Mouse (Mus musculus) adrenal gland, adult 8-10 months (tissue): ENCODE results near the gene Srebf2. TPM values are rescaled to one million over a fixed set of nuclear protein-coding genes. Genes with fewer than 3 reads are reported as not detected.
"Not testable (repeated sequence)": the region's sequence is repeated elsewhere in the genome, so short reads cannot be mapped to it uniquely, and the experiment has no call there.

Experiments
- DNase-seq: peaks from one replicate; pipeline ENCODE4 v3.0.0; 2022
- microRNA-seq, 2 experiments: library from miRNA; unstranded; fragments of <30 nt; microRNA quantifications; one replicate each; pipeline ENCODE4 v1.2.0; 2022
- total RNA-seq, 4 experiments: library from RNA; stranded (reverse); gene quantifications; 2 replicates each; pipeline ENCODE4 v1.2.4; 2022

Gene Srebf2
- total RNA-seq, 4 experiments from 2014 or later: 83.2 to 144 (median 107) TPM

DNA sequence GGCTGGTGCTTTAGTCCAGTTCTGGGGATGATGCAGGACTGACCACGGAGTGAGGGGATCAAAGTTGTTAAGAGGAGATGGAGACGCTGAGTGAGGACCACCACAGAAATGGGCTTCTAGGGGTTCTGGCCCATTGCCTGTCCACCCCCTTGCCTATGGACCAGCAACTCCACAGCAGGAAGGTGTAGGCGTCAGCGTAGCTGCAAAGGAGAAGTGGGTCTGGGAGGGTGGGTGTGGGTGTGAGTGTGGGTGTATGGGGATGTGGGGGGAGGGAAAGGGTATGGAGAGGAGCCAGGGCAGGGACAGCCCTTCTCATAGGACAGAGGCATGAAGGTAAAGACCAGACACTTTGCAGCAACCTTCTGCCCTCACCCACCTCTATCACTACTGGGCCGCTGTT, 78.8 kb downstream of the Srebf2 start:
- DNase-seq: no peak

DNA sequence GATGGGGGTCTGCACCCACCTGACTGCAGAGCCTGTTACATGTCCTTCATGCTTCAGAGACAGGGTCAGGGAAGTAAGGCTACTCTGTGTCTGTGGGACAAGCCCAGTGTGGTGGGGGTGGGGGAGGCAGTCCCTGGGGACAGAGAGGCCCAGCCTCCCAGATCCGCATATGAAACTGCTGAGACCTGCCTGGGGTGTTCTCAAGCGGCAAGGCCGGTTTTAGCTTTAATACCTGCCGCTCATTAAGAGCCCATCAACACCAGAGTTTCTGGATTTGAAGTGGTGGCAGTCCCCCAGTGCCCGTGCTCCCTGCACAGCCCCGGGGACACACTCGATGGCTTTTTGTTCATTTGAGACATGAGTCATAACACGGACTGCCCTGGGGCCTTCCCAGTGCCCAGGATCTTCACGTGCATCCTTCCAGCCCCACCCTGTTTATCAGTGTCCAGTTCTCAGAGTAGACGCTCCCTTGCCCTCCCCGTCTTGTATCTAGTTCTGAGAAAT, 82.6 kb downstream of the Srebf2 start:
- no peak for DNase-seq

DNA sequence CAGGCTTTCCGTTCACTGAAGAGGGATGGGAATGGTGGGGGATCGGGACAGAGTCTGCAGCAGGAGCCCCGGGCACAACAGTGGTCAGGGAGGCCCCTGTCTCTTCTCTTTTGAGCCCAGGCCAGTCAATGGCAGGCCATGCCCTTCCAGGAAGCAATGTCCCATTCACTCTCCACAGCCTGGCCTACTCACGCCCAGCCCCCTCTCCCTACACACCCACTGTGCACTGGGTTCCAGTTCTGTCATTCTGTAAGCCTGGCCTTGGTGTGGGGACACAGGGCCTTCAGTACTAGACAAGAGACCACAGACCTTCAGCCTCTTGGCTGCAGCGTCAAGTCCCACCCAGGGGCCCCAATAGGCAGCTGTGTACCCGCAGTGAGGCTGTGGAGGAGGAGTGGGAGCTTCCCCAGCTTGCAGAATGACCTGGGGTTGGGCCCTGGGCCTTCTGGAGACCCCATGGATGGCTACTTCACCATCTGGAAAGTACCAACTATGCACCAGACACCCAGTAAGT, 83.2 kb downstream of the Srebf2 start:
- no peak for DNase-seq

DNA sequence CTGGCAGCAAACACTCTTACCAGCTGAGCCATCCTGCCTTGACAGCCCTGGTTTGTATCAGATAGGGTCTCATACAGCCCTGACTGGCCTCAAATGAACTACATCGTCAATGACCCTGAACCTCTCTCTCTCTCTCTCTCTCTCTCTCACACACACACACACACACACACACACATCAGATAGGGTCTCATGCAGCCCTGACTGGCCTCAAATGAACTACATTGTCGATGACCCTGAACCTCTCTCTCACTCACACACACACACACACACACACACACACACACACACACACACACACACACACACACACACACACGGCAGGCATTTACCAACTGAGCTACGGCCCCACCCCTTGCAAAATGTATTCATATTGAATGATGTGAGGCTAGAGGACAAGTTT, 84.1 kb downstream of the Srebf2 start:
- DNase-seq: no peak

DNA sequence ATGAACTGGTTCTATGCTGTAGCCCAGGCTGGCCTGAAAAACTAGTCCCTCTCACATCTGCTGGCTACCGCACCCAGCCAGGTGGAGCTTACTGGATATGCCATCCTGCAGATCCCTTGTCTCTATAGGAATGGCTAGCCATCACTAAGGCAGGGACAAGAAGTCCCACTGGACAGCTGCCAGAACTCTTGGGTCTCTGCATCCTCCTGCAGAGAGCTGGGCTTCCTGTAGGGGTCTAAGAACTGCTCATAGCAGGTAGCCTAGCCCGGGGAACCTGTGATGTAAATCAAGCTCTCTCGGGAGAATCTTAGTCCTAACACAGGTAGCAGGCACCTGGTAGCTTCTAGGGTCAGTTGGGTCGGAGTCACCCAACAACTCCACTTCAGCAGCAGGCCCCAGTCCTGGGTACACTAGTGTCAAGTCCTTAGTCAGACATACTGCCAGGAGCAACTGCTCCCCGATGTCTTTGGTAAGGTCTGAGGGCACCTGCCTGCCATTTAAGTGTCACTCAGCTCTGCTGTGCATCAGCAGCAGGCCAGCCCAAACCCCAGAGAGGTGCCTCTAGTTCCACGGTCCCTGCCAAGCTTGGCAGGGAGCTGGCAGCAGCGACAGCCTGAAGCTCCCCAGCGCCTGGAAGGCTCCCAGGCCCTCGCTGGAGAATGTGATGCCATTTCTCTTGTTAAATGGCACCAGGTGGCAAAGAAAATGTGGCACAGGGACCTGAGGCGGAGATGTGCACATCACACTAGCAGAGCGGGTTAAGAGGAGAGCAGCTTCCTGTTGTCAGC, 84.8 kb downstream of the Srebf2 start:
- no peak for DNase-seq

DNA sequence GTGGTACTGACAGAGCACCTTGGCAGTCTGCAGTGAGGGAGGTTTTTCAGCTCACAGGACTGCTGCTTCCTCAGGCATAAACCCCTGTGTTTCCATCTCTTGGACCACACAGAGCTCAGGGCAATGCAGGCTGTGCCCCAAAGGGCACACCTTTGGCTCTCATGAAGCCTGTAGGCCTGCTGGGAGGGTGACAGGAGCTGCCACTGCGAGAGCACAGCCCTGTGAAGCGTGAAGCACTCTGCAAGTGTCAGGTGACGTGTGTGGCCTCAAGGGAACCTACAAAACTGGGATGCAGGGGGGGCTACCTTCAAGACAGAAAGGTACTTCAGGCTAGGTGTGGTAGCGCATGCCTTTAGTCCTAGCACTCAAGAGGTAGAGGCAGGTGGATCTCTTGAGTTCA, 85.7 kb downstream of the Srebf2 start:
- DNase-seq: no peak

DNA sequence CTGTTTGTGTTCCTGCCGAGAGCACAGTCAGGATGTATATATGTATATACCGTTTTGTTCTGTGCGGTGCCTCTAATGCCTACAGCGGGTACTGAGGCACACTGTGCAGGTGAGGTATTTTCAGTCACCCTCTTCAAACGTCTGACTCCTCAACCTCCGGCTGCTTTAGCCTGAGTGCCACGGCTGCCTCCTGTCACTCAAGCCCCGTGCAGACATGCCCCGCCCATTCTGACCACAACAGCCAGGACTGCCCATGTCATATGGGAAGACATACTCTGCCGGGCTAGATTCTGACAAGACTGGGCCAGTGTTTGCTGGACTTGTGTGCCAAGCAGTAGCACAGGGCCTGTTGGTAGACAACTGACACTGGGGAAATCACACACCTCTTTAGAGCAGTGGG, 88.7 kb downstream of the Srebf2 start:
- DNase-seq: no peak

DNA sequence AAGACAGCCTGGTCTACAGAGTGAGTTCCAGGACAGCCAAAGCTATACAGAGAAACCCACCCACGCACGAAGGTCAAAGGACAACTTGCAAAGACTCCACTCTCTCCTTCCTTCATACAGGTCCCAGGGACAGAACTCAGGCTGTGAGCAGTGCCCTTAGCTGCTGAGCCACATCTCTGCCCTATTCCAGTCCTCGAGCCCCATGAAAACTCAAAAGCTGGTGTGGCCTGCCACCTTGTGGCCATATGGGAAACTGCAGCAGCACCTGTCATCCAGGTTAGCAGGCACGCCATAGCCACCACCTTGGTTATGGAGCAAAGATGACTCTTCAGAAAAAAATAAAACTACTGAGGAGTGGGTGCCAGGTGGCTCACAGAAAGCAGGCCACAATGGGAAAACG, 89.6 kb downstream of the Srebf2 start:
- peak; percentile 66 for DNase-seq

DNA sequence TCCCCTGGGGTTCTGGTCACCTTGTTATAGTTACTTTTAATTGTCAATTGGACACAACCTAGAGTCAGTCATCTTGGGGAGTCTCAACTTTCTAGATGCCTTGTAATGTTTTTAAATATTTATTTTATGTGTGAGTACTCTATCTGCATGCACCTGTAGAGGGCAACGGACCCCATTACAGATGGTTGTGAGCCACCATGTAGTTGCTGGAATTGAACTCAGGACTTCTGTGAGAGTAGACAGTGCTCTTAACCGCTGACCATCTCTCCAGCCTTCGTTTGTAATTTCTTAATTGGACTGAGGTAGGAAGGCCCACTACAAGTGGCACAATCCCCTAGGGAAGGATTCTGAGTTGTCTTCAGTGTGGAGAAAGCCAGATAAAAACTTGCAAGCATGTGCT, 96.3 kb downstream of the Srebf2 start:
- no peak for DNase-seq

DNA sequence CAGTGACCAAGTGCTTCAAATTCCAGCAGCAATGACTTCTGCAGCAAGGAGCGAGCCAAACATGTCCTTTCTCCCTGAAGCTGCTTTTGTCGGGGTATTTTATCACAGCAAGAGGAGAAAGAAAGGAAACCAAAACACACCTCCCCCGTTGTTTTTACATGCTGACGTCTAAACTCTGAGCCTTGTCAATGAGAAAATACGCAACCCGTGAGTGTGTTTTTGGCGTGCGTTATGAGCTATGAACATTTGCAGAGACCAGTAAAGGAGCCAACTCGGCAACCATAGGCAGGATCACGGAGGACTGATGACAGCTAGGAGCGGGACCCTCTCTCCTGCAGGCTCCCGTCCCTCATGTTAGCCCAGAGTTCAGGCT, 96.7 kb downstream of the Srebf2 start:
- DNase-seq: no peak

DNA sequence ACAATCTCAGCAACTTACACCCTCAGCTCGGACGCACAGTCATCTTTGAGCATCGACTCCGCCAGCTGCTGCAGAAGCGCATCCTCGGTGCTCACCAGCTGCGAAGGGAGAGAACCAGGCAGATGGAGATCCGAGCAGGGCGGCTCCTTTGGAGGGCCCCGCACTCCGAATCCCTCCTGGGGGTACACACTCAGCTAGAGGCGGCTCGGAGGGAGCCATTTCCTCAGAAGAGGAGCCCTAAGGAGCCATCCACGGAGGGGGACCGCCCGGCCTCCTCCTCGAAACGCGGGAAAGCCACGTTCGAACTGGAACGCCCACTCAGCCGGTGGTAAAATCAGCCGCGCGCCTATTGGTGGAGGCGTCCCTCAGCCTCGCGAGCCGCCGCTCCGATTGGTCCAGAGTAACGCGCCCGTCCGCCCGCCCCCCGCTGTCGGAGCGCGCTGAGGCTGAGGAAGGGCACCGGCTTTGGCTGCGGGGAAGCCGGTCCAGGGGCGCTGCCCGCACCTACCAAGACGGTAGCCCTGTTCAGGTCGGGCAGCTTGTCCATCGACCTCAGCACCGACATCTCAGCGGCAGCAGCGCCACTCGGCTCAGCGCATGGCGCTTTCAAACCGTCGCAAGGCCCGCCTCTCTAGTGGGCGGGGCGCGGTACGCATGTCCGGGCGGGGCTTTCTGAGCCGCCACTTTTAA, 97.3 kb downstream of the Srebf2 start, which contains the start of gene Cenpm:
TSS of gene Cenpm (minus strand) at position 634 of the 690 bp plus-strand sequence.
- peak; percentile 82 for DNase-seq

DNA sequence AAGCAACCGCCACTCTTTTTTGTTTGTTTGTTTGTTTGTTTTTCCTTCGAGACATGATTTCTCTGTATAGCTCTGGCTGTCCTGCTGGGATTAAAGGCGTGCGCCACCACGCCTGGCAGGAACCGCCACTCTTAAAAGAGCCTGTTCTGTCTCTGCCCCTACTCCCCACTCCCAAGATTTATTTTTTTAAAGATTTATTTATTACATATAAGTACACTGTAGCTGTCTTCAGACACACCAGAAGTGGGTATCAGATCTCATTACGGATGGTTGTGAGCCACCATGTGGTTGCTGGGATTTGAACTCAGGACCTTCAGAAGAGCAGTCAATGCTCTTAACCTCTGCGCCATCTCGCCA, 97.8 kb downstream of the Srebf2 start:
- not testable (repeated sequence) for DNase-seq

DNA sequence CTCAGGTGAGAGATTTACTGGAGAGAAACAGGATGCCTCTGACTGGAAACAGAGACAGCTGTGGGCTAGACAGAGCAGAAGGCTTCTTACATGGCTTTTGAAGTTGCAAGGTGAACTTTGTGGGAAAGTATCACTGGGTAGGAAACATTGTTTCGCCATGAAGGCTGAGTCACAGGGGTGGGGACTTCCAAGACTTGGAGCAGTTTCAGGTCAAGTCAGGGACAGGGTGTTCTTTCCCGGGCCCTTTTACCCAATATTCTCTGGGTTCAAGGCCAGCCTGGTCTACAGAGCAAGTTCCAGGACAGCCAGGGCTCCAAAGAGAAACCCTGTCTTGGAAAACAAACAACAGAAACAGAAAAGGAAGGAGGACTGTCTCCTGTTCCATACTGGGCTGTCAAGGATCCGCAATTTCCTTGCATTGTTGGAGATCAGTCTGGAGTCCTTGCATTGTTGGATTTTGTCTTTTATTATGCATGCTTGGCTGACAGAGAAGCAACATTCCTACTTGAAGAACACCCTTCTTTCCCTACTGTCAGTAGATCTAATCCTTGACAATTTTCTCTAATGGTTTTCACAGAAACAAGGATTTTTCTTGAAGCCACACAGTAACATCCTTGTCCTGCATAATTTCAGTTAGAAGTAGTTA, 100.3 kb downstream of the Srebf2 start:
- peak; percentile 81 for DNase-seq

DNA sequence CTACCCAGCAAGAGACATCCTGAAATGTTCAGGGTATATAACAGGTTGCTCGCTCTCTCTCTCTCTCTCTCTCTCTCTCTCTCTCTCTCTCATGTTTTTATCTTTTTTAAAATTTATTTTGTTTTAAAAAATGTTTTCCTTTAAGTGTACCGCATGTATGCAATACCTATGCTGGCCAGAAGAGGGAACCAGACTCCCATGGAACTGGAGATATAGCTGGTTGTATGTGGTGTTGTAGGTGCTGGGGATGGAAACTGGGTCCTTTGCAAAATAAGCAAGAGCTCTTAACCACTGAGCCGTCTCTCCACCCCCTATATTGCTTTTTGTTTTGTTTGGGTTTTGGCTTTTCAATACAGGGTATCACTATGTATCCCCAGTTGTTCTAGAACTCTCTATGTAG, 104.6 kb downstream of the Srebf2 start:
- DNase-seq: no peak

DNA sequence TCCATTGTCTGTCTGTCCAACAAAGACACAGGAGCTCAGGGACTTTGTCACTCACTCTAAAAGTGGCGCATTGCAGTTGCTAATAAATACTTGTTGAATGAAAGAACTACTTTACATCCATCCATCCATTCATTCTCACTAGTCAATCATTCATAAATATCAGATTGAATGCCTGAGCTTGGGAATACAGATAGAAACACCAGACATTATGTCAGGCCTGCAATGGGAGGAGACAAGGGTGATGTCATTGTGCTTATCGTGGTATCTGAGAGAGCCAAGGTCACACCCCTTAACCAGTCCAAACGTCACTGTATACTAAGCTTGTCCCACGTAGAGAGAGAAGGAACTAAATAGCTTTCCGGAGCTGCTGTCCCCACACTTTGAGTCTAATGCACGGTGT, 105.1 kb downstream of the Srebf2 start, which contains the start of gene 1500009C09Rik:
TSS of gene 1500009C09Rik (plus strand) at position 301 of the 400 bp plus-strand sequence.
- DNase-seq: no peak

Small RNAs within 50 kb of the gene (microRNA-seq; reads per million reads assigned to microRNA genes)
- 13.5 to 21.8 reads per million in 2 experiments for gene Mir33

Other genes starting within 250 kb of the Srebf2 start
- gene Polr3h, start 220.9 kb upstream of the Srebf2 start, total RNA-seq: 10 to 100 TPM; 27.5 to 39.2 (median 31.5) TPM
- gene Csdc2, start 210.4 kb upstream of the Srebf2 start, total RNA-seq: 10 to 100 TPM in 2 of 4 experiments, 1 to 10 TPM in 2; 8.6 to 33.7 (median 19.6) TPM
- 100 to 1,000 TPM in 2 of 4 experiments, 10 to 100 TPM in 2; 71.1 to 132 (median 86.3) TPM for gene Pmm1, start 186.3 kb upstream of the Srebf2 start, total RNA-seq
- gene 1700029P11Rik, start 166.6 kb upstream of the Srebf2 start, total RNA-seq: not detected
- gene Xrcc6, start 159.3 kb upstream of the Srebf2 start, total RNA-seq: 10 to 100 TPM; 64.2 to 93.2 (median 75.4) TPM
- gene Desi1, start 113.3 kb upstream of the Srebf2 start, total RNA-seq: 100 to 1,000 TPM in 2 of 4 experiments, 10 to 100 TPM in 2; 50.8 to 137 (median 93.4) TPM
- 10 to 100 TPM; 77.0 to 94.9 (median 88.2) TPM for gene Snu13, start 99.6 kb upstream of the Srebf2 start, total RNA-seq
- gene 4930407I10Rik, start 88.0 kb upstream of the Srebf2 start, total RNA-seq: not detected
- gene Mei1, start 77.2 kb upstream of the Srebf2 start, total RNA-seq: 1 to 10 TPM in 3 of 4 experiments, under 1 TPM in 1; 0.74 to 4.1 (median 2.4) TPM
- gene Ccdc134, start 19.3 kb upstream of the Srebf2 start, total RNA-seq: 10 to 100 TPM in 3 of 4 experiments, 1 to 10 TPM in 1; 8.9 to 13.7 (median 12.5) TPM
- gene Shisa8, start 65.6 kb downstream of the Srebf2 start, total RNA-seq: under 1 TPM in 3 of 4 experiments, not detected in 1; 0.14 to 0.24 (median 0.17) TPM
- under 1 TPM in 2 of 4 experiments, not detected in 2; 0.45 to 0.92 TPM for gene Tnfrsf13c, start 77.2 kb downstream of the Srebf2 start, total RNA-seq
- gene Cenpm, start 97.6 kb downstream of the Srebf2 start, total RNA-seq: 1 to 10 TPM in 3 of 4 experiments, under 1 TPM in 1; 0.87 to 3.8 (median 1.8) TPM
- under 1 TPM; 0.35 to 0.62 (median 0.39) TPM for gene 1500009C09Rik, start 105.2 kb downstream of the Srebf2 start, total RNA-seq
- gene Sept3, start 127.7 kb downstream of the Srebf2 start, total RNA-seq: 1 to 10 TPM; 3.0 to 6.9 (median 3.5) TPM
- gene Wbp2nl, start 151.8 kb downstream of the Srebf2 start, total RNA-seq: not detected
- 10 to 100 TPM; 68.6 to 89.3 (median 77.9) TPM for gene Naga, start 191.7 kb downstream of the Srebf2 start, total RNA-seq
- 1 to 10 TPM in 2 of 4 experiments, under 1 TPM in 2; 0.74 to 2.0 (median 1.4) TPM for gene Pheta2, start 191.8 kb downstream of the Srebf2 start, total RNA-seq
- 100 to 1,000 TPM; 137 to 205 (median 157) TPM for gene Smdt1, start 191.8 kb downstream of the Srebf2 start, total RNA-seq
- 100 to 1,000 TPM; 293 to 470 (median 376) TPM for gene Ndufa6, start 207.1 kb downstream of the Srebf2 start, total RNA-seq
- gene Cyp2d22, start 233.1 kb downstream of the Srebf2 start, total RNA-seq: 10 to 100 TPM; 42.2 to 46.6 (median 45.6) TPM
- gene Cyp2d11, start 246.8 kb downstream of the Srebf2 start, total RNA-seq: under 1 TPM in 2 of 4 experiments, not detected in 2; 0.22 to 0.42 TPM